Mouse (Mus musculus) colon, adult 2 months (tissue): ENCODE results near the gene Reck. TPM values are rescaled to one million over a fixed set of nuclear protein-coding genes. Genes with fewer than 3 reads are reported as not detected.

Experiments used
- polyA plus RNA-seq: library from polyadenylated mRNA; depleted of rRNA; stranded (reverse); fragments of >200 nt; gene quantifications from 2 replicates; pipeline ENCODE4 v1.2.3, GENCODE M21; 2012; rRNA removed

Reck gene
- 7.8 and 8.0 TPM in 2 replicates for polyA plus RNA-seq

DNA sequence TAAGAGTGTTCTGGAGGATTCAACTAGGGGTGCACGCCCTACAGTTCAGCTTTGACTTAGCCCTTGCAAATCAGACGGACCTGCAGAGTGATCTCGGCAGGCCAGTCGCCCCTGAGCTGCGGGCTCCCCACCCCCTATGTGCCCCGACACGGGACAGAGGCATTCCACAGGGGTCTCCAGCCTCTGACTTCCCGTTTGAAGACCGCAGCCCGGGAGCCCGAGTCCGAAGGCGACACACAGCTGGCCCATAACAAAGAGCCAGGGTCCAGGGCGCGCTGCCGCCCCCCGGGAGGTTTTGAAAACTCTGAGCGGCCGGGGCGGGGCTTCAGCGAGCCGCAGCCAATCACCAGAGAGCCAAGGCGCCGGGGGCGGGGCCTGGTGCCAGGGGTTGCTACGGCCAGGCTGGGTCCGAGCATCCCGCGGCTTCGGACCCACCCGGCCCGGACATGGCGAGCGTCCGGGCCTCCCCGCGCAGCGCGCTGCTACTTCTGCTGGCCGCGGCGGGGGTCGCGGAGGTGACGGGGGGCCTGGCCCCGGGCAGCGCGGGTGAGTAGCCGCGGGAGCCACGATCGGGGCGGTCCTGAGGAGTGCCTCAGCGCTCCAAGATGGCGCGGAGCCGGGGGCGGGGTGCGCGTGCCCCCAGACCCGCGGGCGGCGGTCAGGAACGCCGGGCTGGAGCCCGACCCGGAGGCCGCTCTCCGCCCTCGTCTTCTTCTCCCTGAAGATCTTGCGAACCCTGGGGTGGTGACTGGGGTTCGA lies at the start of gene Reck:
Gene Reck, plus strand, starts transcription at position 371 of the 759 bp plus-strand sequence.

DNA sequence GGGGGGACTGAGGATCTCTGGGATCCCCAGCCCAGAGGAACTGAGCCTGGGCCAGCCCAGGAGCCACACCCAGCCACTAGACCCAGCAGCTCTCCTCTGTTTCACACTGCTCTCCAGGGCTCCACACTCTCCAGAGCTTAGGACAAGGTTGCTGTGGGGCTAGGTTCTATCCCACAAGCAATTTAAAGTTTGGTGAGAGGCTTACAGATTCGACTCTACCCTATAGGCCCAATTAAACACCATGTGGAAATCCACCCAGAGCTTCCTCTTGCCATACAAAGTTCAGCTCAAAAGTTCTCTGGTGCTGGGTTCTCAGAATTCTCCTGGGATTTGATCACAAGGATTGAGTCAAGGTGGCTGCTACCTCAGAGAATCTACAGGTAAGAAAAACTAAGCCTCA lies 35.2 kb upstream of the Reck start, which contains the start of gene Olfr157:
Gene Olfr157, minus strand, starts transcription at position 101 of the 400 bp plus-strand sequence.

DNA sequence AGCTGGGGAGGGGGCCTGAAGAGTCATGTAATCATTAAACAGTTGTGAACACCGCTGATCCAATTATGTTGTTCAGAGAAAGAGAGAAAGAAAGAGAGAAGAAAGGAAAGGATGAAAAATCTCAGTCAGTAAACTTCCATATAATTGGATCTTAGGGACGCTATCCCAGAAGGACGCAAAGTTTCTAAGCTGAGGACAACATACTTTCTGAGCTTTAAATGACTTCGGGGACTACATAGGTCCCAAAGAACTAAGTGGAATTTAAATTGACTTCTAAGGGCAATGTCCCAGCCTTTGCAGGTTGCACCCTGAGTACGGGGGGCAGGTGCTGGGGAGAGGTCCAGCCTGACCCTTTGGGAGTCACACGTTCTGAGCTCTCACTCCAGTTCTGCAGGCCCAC lies 24.1 kb upstream of the Reck start, which contains the start of gene Olfr155:
Gene Olfr155, plus strand, starts transcription at position 301 of the 400 bp plus-strand sequence.

DNA sequence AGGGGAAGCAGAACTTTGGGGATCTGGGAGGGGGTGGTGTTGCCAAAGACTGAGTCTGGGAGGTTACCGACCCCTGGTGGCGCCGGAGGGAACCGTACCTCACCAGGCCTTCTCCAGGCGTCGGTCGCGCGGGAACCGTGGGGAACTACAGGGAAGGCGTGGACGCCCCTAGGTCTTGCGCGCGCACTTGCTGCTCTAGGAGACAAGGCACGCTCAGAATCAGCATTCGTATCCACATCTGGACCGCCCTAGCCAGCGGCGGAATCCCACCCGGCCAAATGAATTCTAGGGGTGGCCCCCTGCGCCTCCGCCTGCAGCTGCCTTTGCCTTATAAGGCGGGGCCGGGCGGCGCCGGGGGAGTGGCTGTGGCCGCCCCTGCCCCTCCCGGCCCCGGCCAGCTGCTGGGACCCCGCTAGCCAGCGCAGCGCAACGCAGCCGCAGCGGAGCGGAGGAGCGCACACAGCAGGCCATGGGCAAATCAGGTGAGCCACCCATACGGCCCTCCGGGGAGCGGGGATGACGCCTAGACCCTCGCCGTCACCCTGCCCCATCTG lies 82.0 kb downstream of the Reck start, which contains the start of gene Glipr2:
Gene Glipr2, plus strand, starts transcription at position 110 of the 554 bp plus-strand sequence.

DNA sequence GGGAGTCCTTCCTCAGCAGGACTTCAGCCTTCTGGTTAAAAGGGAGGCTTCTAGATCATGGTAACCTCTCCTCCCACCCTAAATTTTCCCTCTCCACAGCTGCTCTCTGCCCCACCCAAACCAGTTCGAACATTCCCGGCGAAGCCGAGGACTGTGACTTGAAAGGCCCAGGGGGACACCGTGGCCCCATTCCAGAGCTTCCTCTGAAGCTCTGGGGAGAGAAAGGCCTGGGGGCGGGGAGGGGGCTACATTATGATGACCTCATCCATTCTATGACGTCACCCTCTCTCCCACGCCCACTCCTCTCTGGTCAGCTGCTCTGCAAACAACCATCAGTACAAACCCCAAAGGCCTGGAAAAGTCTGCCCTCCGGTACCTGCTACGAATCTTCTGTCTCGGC lies 107.9 kb downstream of the Reck start, which contains the start of gene Ccin:
Gene Ccin, plus strand, starts transcription at position 303 of the 400 bp plus-strand sequence.

Other genes starting within 250 kb of the Reck start
- 18.2 and 19.2 TPM in 2 replicates for gene Npr2, start 243.6 kb upstream of the Reck start, polyA plus RNA-seq
- gene Spag8, start 221.9 kb upstream of the Reck start, polyA plus RNA-seq, result 1.1 and 1.9 TPM in 2 replicates
- gene Hint2, start 219.1 kb upstream of the Reck start, polyA plus RNA-seq, result 72.2 and 79.4 TPM in 2 replicates
- 9.2 and 11.0 TPM in 2 replicates for gene Tmem8b, start 206.6 kb upstream of the Reck start, polyA plus RNA-seq
- gene Fam221b, start 206.4 kb upstream of the Reck start, polyA plus RNA-seq, result 0.10 TPM in 1 of 2 replicates, not detected in the other
- not detected in 2 replicates for gene Olfr70, start 174.7 kb upstream of the Reck start, polyA plus RNA-seq
- not detected in 2 replicates for gene Olfr71, start 165.3 kb upstream of the Reck start, polyA plus RNA-seq
- gene Hrct1, start 148.3 kb upstream of the Reck start, polyA plus RNA-seq, result 2.2 and 3.1 TPM in 2 replicates
- 0.89 and 1.2 TPM in 2 replicates for gene Spaar, start 145.5 kb upstream of the Reck start, polyA plus RNA-seq
- gene Olfr159, start 104.5 kb upstream of the Reck start, polyA plus RNA-seq, result not detected in 2 replicates
- 0.10 and 0.21 TPM in 2 replicates for gene Olfr156, start 51.6 kb upstream of the Reck start, polyA plus RNA-seq
- gene Olfr157, start 35.3 kb upstream of the Reck start, polyA plus RNA-seq, result 0.08 and 0.15 TPM in 2 replicates
- gene Olfr155, start 24.0 kb upstream of the Reck start, polyA plus RNA-seq, result not detected in 2 replicates
- gene Glipr2, start 81.9 kb downstream of the Reck start, polyA plus RNA-seq, result 9.1 and 12.6 TPM in 2 replicates
- gene Ccin, start 108.0 kb downstream of the Reck start, polyA plus RNA-seq, result 0.06 and 0.07 TPM in 2 replicates
- gene Clta, start 128.9 kb downstream of the Reck start, polyA plus RNA-seq, result 249 and 297 TPM in 2 replicates
- gene Gne, start 208.6 kb downstream of the Reck start, polyA plus RNA-seq, result 218 and 316 TPM in 2 replicates